Mouse (Mus musculus) brain, embryonic 14.5 days (tissue): Measurements from ENCODE around the gene BC004004. TPM values are rescaled to one million over a fixed set of nuclear protein-coding genes. Genes with fewer than 3 reads are reported as not detected.
"Not testable (repeated sequence)": the region's sequence is repeated elsewhere in the genome, so short reads cannot be mapped to it uniquely, and the experiment has no call there.

Experiments used
- DNase-seq: peaks from one replicate; pipeline ENCODE4 v3.0.0-alpha.2; 2011; ENCODE audit warnings: low read depth
- CTCF ChIP-seq: fragments of 200-500 bp; IDR thresholded peaks from 2 replicates; pipeline ENCODE4 v1.5.1; 2012; ENCODE audit warnings: inconsistent platforms, mild to moderate bottlenecking, moderate library complexity, borderline replicate concordance; ENCODE audit not compliant: insufficient read depth, insufficient read length; ENCODE audit errors: extremely low read depth
- POLR2A ChIP-seq: fragments of 200-500 bp; IDR thresholded peaks from 2 replicates; pipeline ENCODE4 v1.6.1; 2012; ENCODE audit warnings: mild to moderate bottlenecking, inconsistent platforms, borderline replicate concordance; ENCODE audit not compliant: poor library complexity, insufficient read depth, insufficient read length, severe bottlenecking; ENCODE audit errors: extremely low read depth
- polyA plus RNA-seq: library from polyadenylated mRNA; depleted of rRNA; stranded (reverse); fragments of >200 nt; gene quantifications from 2 replicates; pipeline ENCODE4 v1.2.3, GENCODE M21; 2012

The BC004004 gene
- polyA plus RNA-seq, 1 experiment, result 80.8 TPM

GRCm38 (mm10) chr17:29316891-29317290 lies 48.3 kb downstream of the BC004004 start:
- TF ChIP-seq CTCF (no peak), POLR2A (no peak)
- no peak for DNase-seq

GRCm38 (mm10) chr17:29317380-29317779 lies 48.8 kb downstream of the BC004004 start, which contains the start of gene Pi16:
TSS of gene Pi16 (plus strand) at chr17:29317680.
- not testable (repeated sequence) for DNase-seq

- DNase-seq, result no peak
- TF ChIP-seq CTCF (no peak), POLR2A (no peak)
Measured at GRCm38 (mm10) chr17:29318731-29319250, 50.2 kb downstream of the BC004004 start.

- no peak for DNase-seq
- TF ChIP-seq POLR2A (no peak), CTCF (no peak)
Measured at GRCm38 (mm10) chr17:29319476-29319875, 50.9 kb downstream of the BC004004 start.

- no peak for DNase-seq
- TF ChIP-seq POLR2A (no peak), CTCF (no peak)
Measured at GRCm38 (mm10) chr17:29319881-29320639, 51.5 kb downstream of the BC004004 start.

- no peak for DNase-seq
- TF ChIP-seq POLR2A, result no peak
- no peak for TF ChIP-seq CTCF
Measured at GRCm38 (mm10) chr17:29321765-29322602, 53.4 kb downstream of the BC004004 start.

GRCm38 (mm10) chr17:29322603-29322962 lies 54.0 kb downstream of the BC004004 start:
- DNase-seq, result no peak
- no peak for TF ChIP-seq POLR2A
- TF ChIP-seq CTCF, result no peak

- DNase-seq, result no peak
- TF ChIP-seq CTCF, result no peak
- TF ChIP-seq POLR2A, result no peak
Measured at GRCm38 (mm10) chr17:29323625-29324024, 55.0 kb downstream of the BC004004 start.

GRCm38 (mm10) chr17:29325831-29326230 lies 57.2 kb downstream of the BC004004 start:
- DNase-seq, result no peak
- TF ChIP-seq CTCF, result no peak
- TF ChIP-seq POLR2A, result no peak

GRCm38 (mm10) chr17:29326531-29327529 lies 58.2 kb downstream of the BC004004 start:
- peak; percentile 88 for DNase-seq

GRCm38 (mm10) chr17:29327691-29328090 lies 59.1 kb downstream of the BC004004 start:
- no peak for DNase-seq
- TF ChIP-seq POLR2A (no peak), CTCF (no peak)

More at GRCm38 (mm10) chr17:29326531-29327529, 58.2 kb downstream of the BC004004 start:
- TF ChIP-seq CTCF (no peak), POLR2A (no peak)

- TF ChIP-seq CTCF (no peak), POLR2A (no peak)
- DNase-seq, result no peak
Measured at GRCm38 (mm10) chr17:29330221-29330620, 61.6 kb downstream of the BC004004 start.
